Mouse (Mus musculus) neutrophil, adult 5-6 weeks (primary cell): ENCODE results near the gene Tectb. TPM values are rescaled to one million over a fixed set of nuclear protein-coding genes. Genes with fewer than 3 reads are reported as not detected.
A peak's percentile ranks its signal among the peaks of the same experiment; 100 is the strongest.

Experiments used
- ATAC-seq: fragments of 151-379, 151-347 bp; 2 replicates; pipeline ENCODE4 v1.8.0; 2017; ENCODE audit warnings: mild to moderate bottlenecking, moderate TSS enrichment; ENCODE audit not compliant: insufficient number of reproducible peaks, poor library complexity, low FRiP score, severe bottlenecking; ENCODE audit errors: extremely low read depth
- total RNA-seq: library from RNA; stranded (forward); fragments of 200-1000 nt; gene quantifications from 2 replicates; pipeline ENCODE4 v1.2.3, GENCODE M21; 2017

Tectb gene
- total RNA-seq, 1 experiment from 2014 or later: not detected

DNA sequence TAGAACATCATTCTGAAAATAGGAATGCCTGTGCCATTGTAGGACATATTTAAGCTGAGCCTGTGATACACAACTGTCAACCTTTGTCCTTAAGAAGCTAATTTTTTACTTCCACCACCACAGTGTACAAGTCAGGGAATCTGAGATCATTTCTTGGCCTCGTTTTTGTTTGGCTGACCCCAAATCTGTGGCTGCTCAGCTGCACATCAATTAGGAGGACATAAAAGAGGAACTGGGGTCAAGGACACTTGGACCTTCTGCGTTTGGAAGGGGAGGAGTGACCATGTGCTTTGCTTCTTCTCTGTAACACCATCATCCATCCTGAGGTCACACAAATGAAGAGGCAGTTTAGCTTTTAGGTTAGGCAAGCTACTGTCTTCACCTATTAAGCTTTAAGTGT, 55.5 kb downstream of the Tectb start:
- ATAC-seq: no peak

DNA sequence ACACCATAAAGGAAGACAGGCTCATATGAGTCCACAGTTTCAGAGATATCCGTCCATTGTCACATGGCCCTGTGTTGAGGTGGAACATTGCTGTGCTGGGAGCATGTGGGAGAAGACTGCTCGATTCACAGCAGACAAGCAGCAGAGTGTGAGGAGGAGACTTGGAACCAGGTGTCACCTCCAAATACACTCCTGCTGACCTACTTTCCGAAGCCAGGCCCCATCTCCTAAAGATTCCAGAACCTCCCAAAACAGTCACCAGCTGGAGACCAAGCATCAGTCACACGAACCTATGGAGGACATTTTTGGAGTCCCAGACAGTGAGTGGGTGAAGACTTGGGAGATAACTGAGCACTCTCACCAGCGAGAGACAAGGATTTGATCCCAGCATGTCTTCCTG, 56.0 kb downstream of the Tectb start:
- no peak for ATAC-seq

DNA sequence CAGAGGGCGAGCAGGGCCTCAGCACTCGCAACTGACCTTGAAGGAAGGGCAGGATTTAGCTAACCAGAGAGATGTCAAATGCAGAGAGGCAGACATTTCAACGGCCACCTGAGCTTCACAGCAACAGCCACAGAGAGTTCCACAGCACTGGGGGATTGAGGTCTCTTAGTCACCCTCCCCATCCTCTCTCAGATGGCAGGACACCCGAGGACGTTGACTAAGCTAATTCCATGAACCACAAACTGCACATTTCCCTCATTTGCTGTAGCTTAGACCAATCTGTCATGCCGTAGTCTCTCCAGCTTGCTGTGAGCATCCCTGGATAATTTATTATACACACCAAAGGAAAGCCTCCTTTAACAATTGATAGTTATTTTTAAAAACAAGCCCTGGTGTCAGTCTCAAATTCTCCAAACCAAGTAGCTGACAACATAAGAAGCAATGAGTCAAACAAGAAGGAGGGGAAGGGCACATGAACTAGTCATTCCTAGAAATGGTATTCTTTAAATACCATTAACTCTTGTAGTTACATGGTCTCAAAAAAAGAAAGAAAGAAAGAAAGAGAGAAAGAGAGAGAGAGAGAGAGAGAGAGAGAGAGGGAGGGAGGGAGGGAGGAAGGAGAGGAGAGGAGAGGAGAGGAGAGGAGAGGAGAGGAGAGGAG, 59.4 kb downstream of the Tectb start:
- ATAC-seq: no peak

DNA sequence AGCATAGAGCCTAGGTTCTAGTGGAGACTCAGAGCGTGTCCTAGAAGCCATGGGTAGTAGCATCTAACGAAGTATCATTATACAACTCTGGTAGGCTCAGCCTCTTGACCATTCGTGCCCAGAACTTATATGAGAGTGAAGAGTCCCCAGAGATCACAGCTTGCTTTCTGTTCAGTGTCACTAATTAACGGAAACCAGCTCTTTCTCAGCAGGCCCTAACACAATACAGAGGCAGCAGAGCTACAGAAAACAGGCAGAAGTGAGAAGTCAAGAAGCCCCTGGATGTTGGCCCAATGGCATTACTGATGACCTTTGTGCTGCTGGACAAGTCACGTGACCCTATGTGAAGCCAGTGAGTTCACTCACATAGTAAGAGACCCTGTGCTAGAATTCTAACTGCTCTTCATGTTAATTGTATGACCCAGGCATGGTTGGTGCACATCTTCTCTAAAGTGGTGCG, 60.7 kb downstream of the Tectb start, which contains the start of gene Gucy2g:
TSS of gene Gucy2g (minus strand) at position 51 of the 460 bp plus-strand sequence.
- no peak for ATAC-seq

DNA sequence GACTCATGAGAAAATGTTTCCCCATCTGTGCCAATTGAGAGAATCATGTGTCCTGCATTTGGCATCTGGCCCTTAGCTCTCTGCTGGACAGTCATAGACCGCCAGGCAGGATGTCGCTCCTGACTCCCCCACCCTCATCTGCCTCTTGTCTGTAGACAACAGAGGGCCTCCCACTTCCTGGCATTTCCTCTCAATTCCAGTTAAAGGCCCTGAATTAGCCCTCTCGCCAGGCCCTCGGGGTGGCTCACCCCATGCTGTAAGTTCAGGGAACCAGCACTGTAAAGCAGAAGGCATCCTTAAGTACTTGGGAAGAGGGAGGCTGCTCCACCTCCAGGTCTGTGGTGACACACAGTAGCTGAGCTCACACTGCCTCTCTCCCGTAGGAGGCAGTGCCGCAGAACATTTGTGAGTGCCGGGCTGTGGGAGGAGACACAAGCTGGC, 64.3 kb downstream of the Tectb start:
- ATAC-seq: 0 out of 2 replicates have a peak, but pooled peaks have one; percentile 9

Other genes starting within 250 kb of the Tectb start
- 5.9 and 6.3 TPM in 2 replicates for gene Gpam, start 53.5 kb upstream of the Tectb start, total RNA-seq
- gene Gucy2g, start 60.5 kb downstream of the Tectb start, total RNA-seq: not detected in 2 replicates
- 92.0 and 131 TPM in 2 replicates for gene Acsl5, start 71.2 kb downstream of the Tectb start, total RNA-seq
- gene Zdhhc6, start 135.3 kb downstream of the Tectb start, total RNA-seq: 43.1 and 45.9 TPM in 2 replicates
- gene Vti1a, start 135.6 kb downstream of the Tectb start, total RNA-seq: 49.1 and 62.6 TPM in 2 replicates